18 mouse cellular contexts compared by ENCODE assay signal in genomic region chr4:84070089-84070488, GRCm38 (mm10).
DNase-seq lines count a peak whose midpoint lies in the region; ATAC-seq and TF ChIP-seq lines count a peak whose summit lies in the region.
"Had no signal": no experiment of that assay in that cellular context is flagged by ENCODE, and none has a peak within 500 bp of the region (broad histone marks: within the 10 kb centered on the region; RNA-seq: fewer than 3 reads in every experiment).

No protein-coding gene starts in this region.

- no peaks in the 10 kb centered on the region for H3K9me3 ChIP-seq in hindbrain, embryonic 10.5 days
- no peaks in the 10 kb centered on the region for H3K9me3 ChIP-seq in hindbrain, postnatal 0 days (ENCODE audit: low read length)
- no peaks in the 10 kb centered on the region for H3K9me3 ChIP-seq in neural tube, embryonic 13.5 days
- no peaks in the 10 kb centered on the region; the same call in 1 of the 2 replicates for H3K9me3 ChIP-seq in neural tube, embryonic 15.5 days (replicated peaks)
- H3K9me3 ChIP-seq in embryonic facial prominence, embryonic 14.5 days (ENCODE audit: control insufficient read depth, low read length): no peaks in the 10 kb centered on the region
- no peaks in the 10 kb centered on the region for H3K9me3 ChIP-seq in stomach, embryonic 15.5 days
- no peaks in the 10 kb centered on the region for H3K9me3 ChIP-seq in midbrain, embryonic 11.5 days (ENCODE audit: control insufficient read depth, low read length)
- H3K9me3 ChIP-seq: midbrain, embryonic 10.5 days had no signal

- peaks cover 9% of the 10 kb centered on the region; the same call in 1 of the 2 replicates for H3K27me3 ChIP-seq in hindbrain, embryonic 10.5 days (ENCODE audit: insufficient read depth, poor library complexity, severe bottlenecking)
- no peaks in the 10 kb centered on the region for H3K27me3 ChIP-seq in hindbrain, postnatal 0 days (ENCODE audit: insufficient read depth, low read length)
- no peaks in the 10 kb centered on the region for H3K27me3 ChIP-seq in neural tube, embryonic 13.5 days
- H3K27me3 ChIP-seq in neural tube, embryonic 15.5 days (replicated peaks): no peaks in the 10 kb centered on the region
- H3K27me3 ChIP-seq in embryonic facial prominence, embryonic 14.5 days (replicated peaks; ENCODE audit: control insufficient read depth, insufficient read depth, low read length): no peaks in the 10 kb centered on the region
- no peaks in the 10 kb centered on the region for H3K27me3 ChIP-seq in stomach, embryonic 15.5 days (replicated peaks)
- no peaks in the 10 kb centered on the region for H3K27me3 ChIP-seq in midbrain, embryonic 11.5 days (ENCODE audit: control insufficient read depth, insufficient read depth, low read length)

- H3K4me1 ChIP-seq in hindbrain, embryonic 10.5 days (replicated peaks): peaks cover 19% of the 10 kb centered on the region
- no peaks in the 10 kb centered on the region for H3K4me1 ChIP-seq in hindbrain, postnatal 0 days (ENCODE audit: insufficient read depth, low read length)
- H3K4me1 ChIP-seq in neural tube, embryonic 13.5 days (replicated peaks): peaks cover 40% of the 10 kb centered on the region
- H3K4me1 ChIP-seq in neural tube, embryonic 15.5 days: peaks cover 24% of the 10 kb centered on the region
- H3K4me1 ChIP-seq in embryonic facial prominence, embryonic 14.5 days (ENCODE audit: control insufficient read depth, insufficient read depth, low read length): peaks cover 41% of the 10 kb centered on the region
- H3K4me1 ChIP-seq in stomach, embryonic 15.5 days: peaks cover 9% of the 10 kb centered on the region; the same call in 1 of the 2 replicates
- H3K4me1 ChIP-seq in midbrain, embryonic 11.5 days (ENCODE audit: control insufficient read depth, insufficient read depth, low read length): no peaks in the 10 kb centered on the region

- no peak for ATAC-seq in hindbrain, postnatal 0 days
- no peak for ATAC-seq in neural tube, embryonic 13.5 days (ENCODE audit: low read depth)
- ATAC-seq in neural tube, embryonic 15.5 days (ENCODE audit: low FRiP score): no peak
- ATAC-seq in embryonic facial prominence, embryonic 14.5 days (ENCODE audit: low read depth): peak; percentile 17; the same call in 1 of the 2 replicates
- no peak; the same call in 1 of the 2 replicates for ATAC-seq in stomach, embryonic 15.5 days (ENCODE audit: insufficient read depth, low FRiP score, low read depth)
- no peak for ATAC-seq in midbrain, embryonic 11.5 days (ENCODE audit: low FRiP score)
- no peak for ATAC-seq in cerebellum, adult (ENCODE audit: insufficient number of reproducible peaks, low FRiP score, low TSS enrichment)
- ATAC-seq: activated CD4-positive, CD25-positive, alpha-beta regulatory T cell, adult 4 months had no signal

- no peak overlapping the region for H3K4me2 ChIP-seq in hindbrain, postnatal 0 days (ENCODE audit: low read depth, low read length)
- no peak overlapping the region for H3K4me2 ChIP-seq in neural tube, embryonic 13.5 days
- H3K4me2 ChIP-seq in neural tube, embryonic 15.5 days: no peak overlapping the region
- no peak overlapping the region for H3K4me2 ChIP-seq in embryonic facial prominence, embryonic 14.5 days (ENCODE audit: low read depth, low read length)
- H3K4me2 ChIP-seq in stomach, embryonic 15.5 days: no peak overlapping the region
- H3K4me2 ChIP-seq in midbrain, embryonic 11.5 days: no peak overlapping the region

- H3K27ac ChIP-seq in hindbrain, embryonic 10.5 days: peak overlapping the region; percentile 59
- no peak overlapping the region for H3K27ac ChIP-seq in hindbrain, postnatal 0 days
- H3K27ac ChIP-seq in neural tube, embryonic 13.5 days (replicated peaks): peak overlapping the region; percentile 56
- no peak overlapping the region for H3K27ac ChIP-seq in neural tube, embryonic 15.5 days (replicated peaks)
- peak overlapping the region; percentile 53; the same call in 1 of the 2 replicates for H3K27ac ChIP-seq in embryonic facial prominence, embryonic 14.5 days (replicated peaks; ENCODE audit: low read depth, low read length)
- peak overlapping the region; percentile 4; the same call in 1 of the 2 replicates for H3K27ac ChIP-seq in stomach, embryonic 15.5 days
- H3K27ac ChIP-seq in midbrain, embryonic 11.5 days (ENCODE audit: low read depth, low read length): no peak overlapping the region; the same call in 1 of the 2 replicates
- H3K27ac ChIP-seq: heart, adult 2 months; kidney, postnatal 0 days; midbrain, embryonic 10.5 days had no signal

- 67% methylated on average over 4 of the region's 4 CpGs for WGBS in hindbrain, embryonic 10.5 days
- 77% methylated on average over 4 of the region's 4 CpGs for WGBS in hindbrain, postnatal 0 days
- 77% methylated on average over 4 of the region's 4 CpGs for WGBS in neural tube, embryonic 13.5 days
- WGBS in neural tube, embryonic 15.5 days: 71% methylated on average over 4 of the region's 4 CpGs
- WGBS in embryonic facial prominence, embryonic 14.5 days: 54% methylated on average over 4 of the region's 4 CpGs
- WGBS in stomach, embryonic 15.5 days: 49% methylated on average over 4 of the region's 4 CpGs
- WGBS in midbrain, embryonic 11.5 days: 79% methylated on average over 4 of the region's 4 CpGs

- H3K36me3 ChIP-seq in hindbrain, embryonic 10.5 days: no peaks in the 10 kb centered on the region
- H3K36me3 ChIP-seq in hindbrain, postnatal 0 days (ENCODE audit: insufficient read depth, low read length): no peaks in the 10 kb centered on the region
- no peaks in the 10 kb centered on the region for H3K36me3 ChIP-seq in neural tube, embryonic 13.5 days
- H3K36me3 ChIP-seq in neural tube, embryonic 15.5 days: no peaks in the 10 kb centered on the region
- no peaks in the 10 kb centered on the region for H3K36me3 ChIP-seq in embryonic facial prominence, embryonic 14.5 days (ENCODE audit: control insufficient read depth, insufficient read depth, low read length)
- no peaks in the 10 kb centered on the region for H3K36me3 ChIP-seq in stomach, embryonic 15.5 days
- H3K36me3 ChIP-seq in midbrain, embryonic 11.5 days (ENCODE audit: control insufficient read depth, insufficient read depth, low read length): no peaks in the 10 kb centered on the region
- H3K36me3 ChIP-seq: midbrain, embryonic 10.5 days had no signal

- DNase-seq in hindbrain, embryonic 10.5 days (ENCODE audit: low spot score): no peak
- no peak for DNase-seq in hindbrain, postnatal 0 days (ENCODE audit: low spot score)
- DNase-seq in embryonic facial prominence, embryonic 14.5 days (ENCODE audit: low spot score): no peak
- no peak for DNase-seq in midbrain, embryonic 11.5 days (ENCODE audit: low spot score, missing footprints)
- DNase-seq: adrenal gland, postnatal 36 days; cerebellum, adult 9-10 months; heart, adult 2 months; lung, adult 2 months; lung, postnatal 36 days; right cerebral cortex, adult 18-20 months had no signal

- H3K9ac ChIP-seq in hindbrain, postnatal 0 days (replicated peaks; ENCODE audit: low read length): no peak overlapping the region
- H3K9ac ChIP-seq in neural tube, embryonic 13.5 days: no peak overlapping the region
- no peak overlapping the region for H3K9ac ChIP-seq in neural tube, embryonic 15.5 days (replicated peaks)
- no peak overlapping the region for H3K9ac ChIP-seq in embryonic facial prominence, embryonic 14.5 days (ENCODE audit: low read depth, low read length)
- no peak overlapping the region for H3K9ac ChIP-seq in stomach, embryonic 15.5 days
- H3K9ac ChIP-seq in midbrain, embryonic 11.5 days (ENCODE audit: low read length): no peak overlapping the region

- no peak for TF ChIP-seq CTCF in hindbrain, postnatal 0 days (IDR thresholded peaks at IDR 0.05; ENCODE audit: low read depth)

- no peak overlapping the region for H3K4me3 ChIP-seq in hindbrain, embryonic 10.5 days
- no peak overlapping the region for H3K4me3 ChIP-seq in hindbrain, postnatal 0 days (ENCODE audit: low read length)
- no peak overlapping the region for H3K4me3 ChIP-seq in neural tube, embryonic 13.5 days
- no peak overlapping the region for H3K4me3 ChIP-seq in neural tube, embryonic 15.5 days (replicated peaks)
- no peak overlapping the region for H3K4me3 ChIP-seq in embryonic facial prominence, embryonic 14.5 days (ENCODE audit: low read depth, low read length)
- H3K4me3 ChIP-seq in stomach, embryonic 15.5 days (replicated peaks): no peak overlapping the region
- H3K4me3 ChIP-seq in midbrain, embryonic 11.5 days (ENCODE audit: low read depth, low read length): no peak overlapping the region
- H3K4me3 ChIP-seq: erythroblast, embryonic 14.5 days; heart, adult 2 months; midbrain, embryonic 10.5 days had no signal

Comparison
In these comparisons a context has a peak if more than half of its experiments do, and no peak if none do; other contexts are left out.
1. H3K27ac ChIP-seq: peak in hindbrain, embryonic 10.5 days (single experiment), neural tube, embryonic 13.5 days (single experiment), embryonic facial prominence, embryonic 14.5 days (single experiment) and stomach, embryonic 15.5 days (single experiment); none in hindbrain, postnatal 0 days (single experiment), neural tube, embryonic 15.5 days (single experiment) and midbrain, embryonic 11.5 days (single experiment).